Mouse (Mus musculus): ENCODE measurements at regions not wholly inside any gene's neighbourhood (a gene's known extent, or its start where the extent isn't known, plus 50 kb on each side); places are given as distances from the start of the nearest gene placed in this dataset.

DNA sequence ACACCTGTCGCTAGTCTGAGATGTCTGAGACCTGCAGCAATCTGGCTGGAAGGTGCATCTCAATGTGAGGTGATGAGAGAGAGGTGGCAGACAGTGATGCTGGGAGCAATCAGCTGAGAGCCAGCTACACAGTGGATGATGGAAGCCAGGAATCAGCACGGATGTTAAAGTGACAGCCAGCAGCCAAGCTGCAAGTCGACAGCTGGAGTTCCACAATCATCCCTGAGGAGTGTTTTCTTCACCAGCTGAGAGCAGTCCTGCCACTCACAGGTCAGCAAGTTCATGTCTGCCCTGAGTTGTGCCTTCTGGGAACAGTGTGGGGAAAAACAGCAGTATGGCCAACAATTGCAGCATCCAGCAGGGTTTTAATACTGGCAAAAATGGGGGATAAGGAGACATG lies 422.3 kb downstream of the Glrx3 start:
- H3K4me2 ChIP-seq, result no peak overlapping the region
- no peak for ATAC-seq (replicated peaks; ENCODE audit: low FRiP score)

GRCm38 (mm10) chr7:137860520-137860919 lies 423.1 kb downstream of the Glrx3 start:
- H3K36me3 ChIP-seq, result no peaks in the 10 kb centered on the region
- no peak overlapping the region for H3K27ac ChIP-seq
- H3K4me3 ChIP-seq (replicated peaks), result no peak overlapping the region
- no peak overlapping the region for H3K9ac ChIP-seq
- no peaks in the 10 kb centered on the region for H3K27me3 ChIP-seq
- no peak for ATAC-seq (replicated peaks; ENCODE audit: low FRiP score)
- 70% methylated on average over 8 of the region's 8 CpGs for WGBS
- no peak overlapping the region for H3K4me2 ChIP-seq
- H3K4me1 ChIP-seq, result peaks cover 18% of the 10 kb centered on the region
- no peaks in the 10 kb centered on the region for H3K9me3 ChIP-seq (replicated peaks)

More for the DNA sequence above, 422.3 kb downstream of the Glrx3 start:
- no peaks in the 10 kb centered on the region for H3K9me3 ChIP-seq (replicated peaks)
- no peak overlapping the region for H3K9ac ChIP-seq
- no peaks in the 10 kb centered on the region for H3K36me3 ChIP-seq
- no peak overlapping the region for H3K27ac ChIP-seq
- 64% methylated on average over 3 of the region's 3 CpGs for WGBS
- H3K4me3 ChIP-seq (replicated peaks), result no peak overlapping the region
- no peaks in the 10 kb centered on the region for H3K27me3 ChIP-seq
- peaks cover 13% of the 10 kb centered on the region; the same call in 1 of the 2 replicates for H3K4me1 ChIP-seq

DNA sequence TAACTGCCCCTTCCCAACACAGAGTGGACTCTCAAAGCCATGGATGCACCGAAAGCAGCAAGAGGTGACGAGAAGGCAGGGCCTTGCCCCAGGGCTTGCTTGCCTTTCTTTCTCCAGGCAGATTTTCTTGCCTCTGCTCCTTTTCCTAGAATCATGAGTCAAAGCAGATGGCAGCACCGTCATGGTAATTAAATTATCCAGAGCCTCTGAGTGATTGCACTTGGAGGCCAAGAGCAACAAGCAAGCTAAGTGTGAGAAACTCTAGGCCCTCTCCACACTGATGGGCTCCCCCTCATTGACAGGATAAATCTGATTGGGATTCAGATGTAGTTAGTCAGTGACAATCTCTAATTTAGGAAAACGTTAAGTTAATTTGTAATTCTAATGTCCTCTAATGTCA lies 427.5 kb downstream of the Glrx3 start:
- H3K4me2 ChIP-seq, result no peak overlapping the region
- ATAC-seq (replicated peaks; ENCODE audit: low FRiP score), result no peak
- H3K36me3 ChIP-seq, result no peaks in the 10 kb centered on the region
- H3K27me3 ChIP-seq, result no peaks in the 10 kb centered on the region
- H3K9ac ChIP-seq, result no peak overlapping the region
- H3K4me3 ChIP-seq (replicated peaks), result no peak overlapping the region
- no peak overlapping the region for H3K27ac ChIP-seq
- H3K9me3 ChIP-seq (replicated peaks), result no peaks in the 10 kb centered on the region
- peaks cover 23% of the 10 kb centered on the region for H3K4me1 ChIP-seq
- WGBS, result 41% methylated on average over 4 of the region's 4 CpGs

GRCm38 (mm10) chr7:137865457-137865856 lies 428.0 kb downstream of the Glrx3 start:
- no peak for ATAC-seq (replicated peaks; ENCODE audit: low FRiP score)
- H3K9me3 ChIP-seq (replicated peaks), result no peaks in the 10 kb centered on the region
- 46% methylated on average over 7 of the region's 7 CpGs for WGBS
- peaks cover 23% of the 10 kb centered on the region for H3K4me1 ChIP-seq
- H3K9ac ChIP-seq, result no peak overlapping the region
- H3K27ac ChIP-seq, result no peak overlapping the region
- no peak overlapping the region for H3K4me2 ChIP-seq
- H3K27me3 ChIP-seq, result no peaks in the 10 kb centered on the region
- no peaks in the 10 kb centered on the region for H3K36me3 ChIP-seq
- H3K4me3 ChIP-seq (replicated peaks), result no peak overlapping the region

DNA sequence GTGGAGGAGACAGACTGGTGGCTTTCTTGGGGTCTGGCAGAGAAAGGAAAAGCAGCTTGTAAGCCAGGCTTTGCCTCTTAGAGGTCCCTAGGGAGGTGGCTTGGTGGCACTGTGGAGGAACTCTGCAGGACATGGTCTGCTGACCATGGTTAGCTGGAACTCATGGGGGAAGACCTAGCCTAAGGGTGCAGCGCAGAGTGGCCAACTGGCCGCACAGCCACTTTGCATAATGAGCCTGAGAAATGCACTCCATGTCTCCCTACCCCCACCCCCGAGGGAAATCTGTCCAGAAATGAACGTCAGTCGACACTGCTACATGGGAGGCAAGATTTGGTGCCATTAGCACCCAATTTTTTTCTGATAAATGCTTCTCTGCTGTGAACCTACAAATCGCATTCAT lies 429.5 kb downstream of the Glrx3 start:
- H3K36me3 ChIP-seq, result no peaks in the 10 kb centered on the region
- no peak overlapping the region for H3K9ac ChIP-seq
- no peak overlapping the region for H3K27ac ChIP-seq
- peaks cover 19% of the 10 kb centered on the region for H3K4me1 ChIP-seq
- no peak overlapping the region for H3K4me2 ChIP-seq
- peak; percentile 89 for ATAC-seq (replicated peaks; ENCODE audit: low FRiP score)
- H3K4me3 ChIP-seq (replicated peaks), result no peak overlapping the region
- 69% methylated on average over 6 of the region's 6 CpGs for WGBS
- no peaks in the 10 kb centered on the region for H3K27me3 ChIP-seq
- no peaks in the 10 kb centered on the region for H3K9me3 ChIP-seq (replicated peaks)

GRCm38 (mm10) chr7:137868501-137868900 lies 431.1 kb downstream of the Glrx3 start:
- H3K4me2 ChIP-seq, result no peak overlapping the region
- no peak overlapping the region for H3K4me3 ChIP-seq (replicated peaks)
- no peak overlapping the region for H3K9ac ChIP-seq
- peaks cover 12% of the 10 kb centered on the region for H3K4me1 ChIP-seq
- H3K36me3 ChIP-seq, result no peaks in the 10 kb centered on the region
- no peak overlapping the region for H3K27ac ChIP-seq
- no peaks in the 10 kb centered on the region for H3K9me3 ChIP-seq (replicated peaks)
- WGBS, result 76% methylated on average over 3 of the region's 3 CpGs
- no peaks in the 10 kb centered on the region for H3K27me3 ChIP-seq
- ATAC-seq (replicated peaks; ENCODE audit: low FRiP score), result no peak

- H3K4me2 ChIP-seq, result no peak overlapping the region
- no peak overlapping the region for H3K9ac ChIP-seq
- no peaks in the 10 kb centered on the region for H3K4me1 ChIP-seq
- no peaks in the 10 kb centered on the region for H3K36me3 ChIP-seq
- no peak for ATAC-seq (replicated peaks; ENCODE audit: low FRiP score)
- H3K9me3 ChIP-seq (replicated peaks), result no peaks in the 10 kb centered on the region
- H3K27me3 ChIP-seq, result no peaks in the 10 kb centered on the region
- no peak overlapping the region for H3K4me3 ChIP-seq (replicated peaks)
- no peak overlapping the region for H3K27ac ChIP-seq
- WGBS, result 91% methylated on average over 2 of the region's 2 CpGs
These were observed 437.9 kb downstream of the Glrx3 start for GRCm38 (mm10) chr7:137875306-137875705.

DNA sequence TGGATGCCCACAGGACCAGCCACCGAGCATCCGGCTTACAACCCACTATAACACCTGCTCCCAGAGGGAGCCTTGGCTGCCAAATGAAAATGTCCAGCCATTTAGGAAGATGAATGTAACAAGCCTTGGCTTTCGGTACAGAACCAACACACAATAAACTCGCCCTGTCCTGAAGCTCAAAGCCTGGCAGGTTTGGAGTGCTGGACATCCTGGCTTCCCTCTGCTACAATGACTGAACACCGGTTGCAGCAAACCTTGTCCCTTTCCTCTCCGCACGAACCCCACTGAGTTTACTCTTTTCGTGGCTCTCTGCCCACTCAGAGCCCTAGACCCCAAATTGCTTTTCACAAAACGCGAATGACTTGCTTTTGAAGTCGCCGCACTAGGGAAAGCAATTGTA lies 441.9 kb downstream of the Glrx3 start:
- H3K27me3 ChIP-seq, result no peaks in the 10 kb centered on the region
- no peak overlapping the region for H3K4me2 ChIP-seq
- H3K36me3 ChIP-seq, result no peaks in the 10 kb centered on the region
- H3K9me3 ChIP-seq (replicated peaks), result no peaks in the 10 kb centered on the region
- H3K4me1 ChIP-seq, result peaks cover 8% of the 10 kb centered on the region; the same call in 1 of the 2 replicates
- no peak overlapping the region for H3K4me3 ChIP-seq (replicated peaks)
- ATAC-seq (replicated peaks; ENCODE audit: low FRiP score), result no peak
- H3K27ac ChIP-seq, result no peak overlapping the region
- WGBS, result 74% methylated on average over 12 of the region's 12 CpGs
- no peak overlapping the region for H3K9ac ChIP-seq

DNA sequence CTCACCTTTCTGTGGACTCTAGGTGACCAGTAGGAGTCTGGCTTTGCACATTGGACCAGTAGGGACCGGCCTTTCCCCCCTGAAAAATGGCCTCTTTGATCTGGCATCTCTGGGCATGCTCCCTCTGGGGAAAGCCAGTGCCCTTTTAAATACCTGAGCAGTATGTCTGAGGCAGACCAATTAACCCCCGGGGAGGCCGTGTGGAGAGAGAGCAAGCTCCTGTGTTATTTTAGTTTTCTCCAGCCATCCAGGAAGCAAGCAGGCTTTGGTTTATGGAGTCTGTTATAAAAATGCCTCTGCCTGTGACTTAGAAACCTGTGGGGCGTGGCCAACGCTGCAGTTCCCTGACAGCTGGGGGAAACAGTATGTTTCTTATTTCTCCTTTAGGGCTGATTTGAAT lies 445.5 kb downstream of the Glrx3 start:
- peaks cover 8% of the 10 kb centered on the region; the same call in 1 of the 2 replicates for H3K4me1 ChIP-seq
- no peaks in the 10 kb centered on the region for H3K9me3 ChIP-seq (replicated peaks)
- peak overlapping the region; percentile 52 for H3K27ac ChIP-seq
- H3K9ac ChIP-seq, result no peak overlapping the region
- no peak overlapping the region for H3K4me3 ChIP-seq (replicated peaks)
- no peaks in the 10 kb centered on the region for H3K36me3 ChIP-seq
- no peaks in the 10 kb centered on the region for H3K27me3 ChIP-seq
- WGBS, result 3% methylated on average over 5 of the region's 5 CpGs
- ATAC-seq (replicated peaks; ENCODE audit: low FRiP score), result no peak; the same call in 1 of the 2 replicates
- H3K4me2 ChIP-seq, result no peak overlapping the region

DNA sequence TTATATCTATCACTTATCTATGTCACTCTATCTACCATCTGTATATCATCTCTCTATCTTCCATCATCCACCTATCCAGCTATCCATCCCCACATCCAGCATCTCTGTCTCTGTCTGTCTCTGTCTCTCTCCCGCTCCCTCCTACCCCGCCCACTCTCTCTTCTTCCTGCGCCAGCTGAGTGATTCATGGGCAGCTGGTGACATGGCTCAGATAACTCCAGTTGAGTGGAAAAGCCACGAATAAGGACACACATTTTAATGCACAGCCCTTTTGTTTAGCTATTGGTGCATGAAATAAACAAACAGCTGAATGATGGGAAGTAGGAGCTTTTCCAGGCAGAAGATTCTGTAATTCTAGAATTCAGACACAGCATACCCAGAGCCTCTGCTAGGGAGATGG lies 446.3 kb downstream of the Glrx3 start:
- ATAC-seq (replicated peaks; ENCODE audit: low FRiP score), result no peak
- no peak overlapping the region for H3K4me2 ChIP-seq
- H3K4me1 ChIP-seq, result peaks cover 8% of the 10 kb centered on the region; the same call in 1 of the 2 replicates
- no peaks in the 10 kb centered on the region for H3K9me3 ChIP-seq (replicated peaks)
- H3K27ac ChIP-seq, result no peak overlapping the region
- WGBS, result 58% methylated on average over 4 of the region's 4 CpGs
- H3K27me3 ChIP-seq, result no peaks in the 10 kb centered on the region
- no peaks in the 10 kb centered on the region for H3K36me3 ChIP-seq
- no peak overlapping the region for H3K9ac ChIP-seq
- H3K4me3 ChIP-seq (replicated peaks), result no peak overlapping the region

DNA sequence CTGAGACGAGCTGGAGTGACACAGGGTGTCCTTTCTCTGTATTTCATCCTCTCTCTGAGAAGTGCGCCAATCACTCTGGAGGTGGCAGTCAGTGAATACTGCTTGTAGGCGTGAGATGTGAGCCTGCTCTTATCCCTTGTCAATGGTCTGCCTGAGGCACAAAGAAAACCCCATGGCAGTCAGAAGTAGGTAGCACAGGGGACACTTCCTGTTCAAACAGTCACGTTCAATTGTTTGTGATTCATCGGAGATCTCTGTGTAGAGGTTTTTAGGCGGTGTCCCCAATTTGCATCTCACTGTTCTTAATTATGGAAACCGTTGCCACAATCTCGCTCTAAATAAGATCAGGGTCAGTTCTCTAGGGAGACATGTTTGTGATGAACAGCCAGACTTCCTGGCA lies 447.7 kb downstream of the Glrx3 start:
- H3K27ac ChIP-seq, result no peak overlapping the region
- H3K9ac ChIP-seq, result no peak overlapping the region
- H3K4me1 ChIP-seq, result peaks cover 8% of the 10 kb centered on the region; the same call in 1 of the 2 replicates
- no peak overlapping the region for H3K4me3 ChIP-seq (replicated peaks)
- no peaks in the 10 kb centered on the region for H3K36me3 ChIP-seq
- WGBS, result 85% methylated on average over 8 of the region's 8 CpGs
- ATAC-seq (replicated peaks; ENCODE audit: low FRiP score), result no peak
- no peak overlapping the region for H3K4me2 ChIP-seq
- no peaks in the 10 kb centered on the region for H3K27me3 ChIP-seq
- H3K9me3 ChIP-seq (replicated peaks), result no peaks in the 10 kb centered on the region

DNA sequence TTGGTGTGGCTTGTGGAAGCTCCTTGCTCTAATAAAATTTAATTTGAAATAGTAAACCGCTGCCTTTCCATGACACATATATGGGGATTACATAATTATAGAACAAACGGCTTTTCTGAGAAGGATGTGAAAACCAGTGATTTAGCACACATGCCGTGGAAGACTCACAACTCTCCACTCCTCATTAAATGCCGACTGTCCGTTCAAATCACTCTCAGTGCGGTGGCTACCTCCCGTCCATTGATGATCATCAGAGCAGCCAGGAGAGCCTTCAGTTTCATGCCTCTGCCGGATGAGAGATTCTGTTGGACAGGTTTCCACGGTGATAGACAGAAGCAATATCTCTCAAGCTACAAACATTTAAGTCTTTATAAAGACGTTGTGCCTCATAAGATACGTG lies 451.3 kb downstream of the Glrx3 start:
- Histone ChIP-seq H3K4me2 (no peak overlapping the region), H3K4me3 (replicated peaks) (no peak overlapping the region), H3K27ac (no peak overlapping the region), H3K4me1 (no peaks in the 10 kb centered on the region), H3K36me3 (no peaks in the 10 kb centered on the region), H3K9me3 (replicated peaks) (no peaks in the 10 kb centered on the region), H3K9ac (no peak overlapping the region), H3K27me3 (no peaks in the 10 kb centered on the region)
- 80% methylated on average over 11 of the region's 11 CpGs for WGBS
- ATAC-seq (replicated peaks; ENCODE audit: low FRiP score), result no peak

DNA sequence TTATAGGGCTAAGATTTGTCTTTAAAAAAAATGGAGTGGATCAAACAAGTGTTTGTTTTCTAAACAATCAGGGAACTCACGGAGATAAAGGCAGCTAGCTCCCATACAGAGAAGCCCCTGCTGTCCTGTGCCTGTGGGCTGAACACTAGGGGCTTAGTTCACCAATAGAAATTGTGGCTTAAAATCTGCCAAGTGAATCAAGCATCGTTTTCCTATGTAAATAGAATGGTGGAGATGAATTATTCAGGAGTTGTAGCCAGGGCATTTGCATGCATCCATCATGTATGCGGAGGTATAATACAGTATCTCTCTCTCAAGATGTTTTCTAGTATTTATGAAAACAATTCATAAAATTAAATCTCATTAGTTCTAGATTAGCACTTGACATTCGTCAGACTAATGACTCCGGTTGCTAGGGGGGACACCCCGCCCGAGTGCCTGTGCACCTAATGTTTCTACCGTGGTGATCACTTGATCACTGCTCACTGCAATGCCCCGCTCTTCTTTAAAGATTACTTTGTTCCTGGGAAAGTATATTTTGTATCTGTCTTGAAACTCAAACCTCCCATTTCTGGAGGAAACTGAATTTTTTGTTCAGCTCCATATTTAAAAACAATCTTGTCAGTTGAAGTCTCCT lies 469.1 kb downstream of the Glrx3 start:
- 76% methylated on average over 9 of the region's 9 CpGs for WGBS
- no peak overlapping the region for H3K27ac ChIP-seq
- no peak overlapping the region for H3K4me2 ChIP-seq

More for the DNA sequence above, 469.1 kb downstream of the Glrx3 start:
- Histone ChIP-seq H3K9ac (no peak overlapping the region), H3K4me1 (peaks cover 15% of the 10 kb centered on the region; the same call in 1 of the 2 replicates), H3K36me3 (no peaks in the 10 kb centered on the region), H3K27me3 (no peaks in the 10 kb centered on the region), H3K9me3 (replicated peaks) (no peaks in the 10 kb centered on the region), H3K4me3 (replicated peaks) (no peak overlapping the region)
- no peak for ATAC-seq (replicated peaks; ENCODE audit: low FRiP score)
